Mouse (Mus musculus): ENCODE measurements around the gene Serpinb9d.
"Not testable (repeated sequence)": the region's sequence is repeated elsewhere in the genome, so short reads cannot be mapped to it uniquely, and the experiment has no call there.

Serpinb9d gene

GRCm38 (mm10) chr13:33192659-33193058 lies at the start of gene Serpinb9d:
Gene Serpinb9d (plus strand): TSS chr13:33192959.
- no peak for DNase-seq (ENCODE audit: inconsistent age in 2 of 2, low spot score in 1 of 2)

DNA sequence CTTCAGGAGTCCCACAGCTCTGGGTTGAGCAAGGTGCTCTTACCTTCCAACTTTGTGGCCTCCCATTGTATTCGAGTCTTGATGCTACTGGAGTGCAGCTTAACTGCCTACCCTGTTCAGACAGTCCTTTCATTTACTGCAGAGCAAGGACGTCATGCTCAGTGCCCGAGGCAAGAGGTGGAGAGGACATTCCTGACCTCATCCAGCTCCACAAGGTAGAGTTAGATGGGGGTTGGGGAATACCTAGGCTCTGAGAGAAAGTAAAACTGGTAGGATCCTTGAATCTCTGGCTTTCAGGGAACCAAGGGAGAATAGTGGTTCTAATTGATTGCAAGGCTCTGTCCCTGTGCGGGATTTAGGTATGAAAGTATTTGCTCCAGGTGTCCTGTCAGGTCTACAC lies 33.1 kb upstream of the Serpinb9d start, which contains the start of gene Serpinb9c:
Serpinb9c (minus strand) TSS at position 101 of the 400 bp plus-strand sequence.
- DNase-seq (ENCODE audit: inconsistent age in 2 of 2, low spot score in 1 of 2): no peak

- peak; percentile 19 to 72 for DNase-seq (ENCODE audit: inconsistent age in 2 of 2, low spot score in 1 of 2)
Observed at GRCm38 (mm10) chr13:33190486-33190885, 2.3 kb upstream of the Serpinb9d start.

GRCm38 (mm10) chr13:33199740-33200139 lies 7.0 kb downstream of the Serpinb9d start:
- DNase-seq (ENCODE audit: inconsistent age in 2 of 2, low spot score in 1 of 2): peak in 1 of 2 experiments; percentile 54

DNA sequence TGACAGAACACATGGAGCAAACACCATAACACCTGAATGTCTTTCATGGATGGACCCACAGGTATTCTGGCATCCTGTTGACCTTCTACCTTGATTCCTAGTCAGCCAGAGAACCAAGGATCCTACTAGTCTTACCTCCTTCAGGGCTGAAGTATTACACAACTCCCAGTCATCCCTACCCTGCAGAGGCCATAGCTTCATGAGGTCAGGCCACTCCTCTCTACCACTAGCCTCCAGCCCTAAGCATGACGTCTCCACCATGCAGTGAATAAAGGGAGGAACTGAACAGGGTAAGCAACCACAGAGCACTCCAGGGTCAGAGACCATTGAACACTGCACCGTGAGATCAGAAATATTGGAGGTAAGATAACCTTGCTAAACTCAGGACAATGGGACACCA lies 56.6 kb downstream of the Serpinb9d start, which contains the start of gene Serpinb9e:
Serpinb9e (plus strand) TSS at position 301 of the 400 bp plus-strand sequence.
- DNase-seq (ENCODE audit: inconsistent age in 2 of 2, low spot score in 1 of 2): not testable (repeated sequence)
